Comparison of ENCODE assay signal across 9 mouse cellular contexts in the genomic region with DNA sequence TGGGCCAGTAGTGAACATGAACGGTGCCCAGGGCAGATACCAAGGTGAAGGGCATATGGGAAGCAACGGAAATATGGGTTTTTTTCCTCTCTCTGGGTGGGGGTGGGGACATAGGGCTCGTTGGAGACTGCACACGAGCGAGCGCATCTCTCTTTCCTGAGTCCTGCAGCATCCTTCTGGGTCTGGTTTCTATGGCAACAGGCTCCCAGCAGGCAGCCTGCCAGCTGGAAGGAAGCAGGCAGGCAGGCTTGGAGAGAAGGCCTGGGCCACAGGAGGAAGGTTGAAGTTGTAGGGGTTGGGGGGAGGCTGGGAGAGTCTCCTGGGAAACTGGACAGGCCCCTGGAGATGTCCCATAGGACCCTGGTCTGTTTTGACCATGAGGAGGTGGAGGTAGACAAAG. TPM values are rescaled to one million over a fixed set of nuclear protein-coding genes. Genes with fewer than 3 reads are reported as not detected.
A peak's percentile ranks its signal among the peaks of the same experiment; 100 is the strongest.
DNase-seq lines count a peak whose midpoint lies in the region; ATAC-seq lines count a peak whose summit lies in the region.
"Had no signal": no experiment of that assay in that cellular context is flagged by ENCODE, and none has a peak within 500 bp of the region (broad histone marks: within the 10 kb centered on the region; RNA-seq: fewer than 3 reads in every experiment).

No protein-coding gene starts in this region.

- peak; percentile 69 for ATAC-seq in hindbrain, embryonic 12.5 days (ENCODE audit: low FRiP score)

- H3K9me3 ChIP-seq in hindbrain, embryonic 12.5 days (replicated peaks), result no peaks in the 10 kb centered on the region
- H3K9me3 ChIP-seq: heart, embryonic 15.5 days had no signal

- peaks cover 58% of the 10 kb centered on the region for H3K4me1 ChIP-seq in hindbrain, embryonic 12.5 days

- no peaks in the 10 kb centered on the region for H3K36me3 ChIP-seq in hindbrain, embryonic 12.5 days
- H3K36me3 ChIP-seq: heart, embryonic 15.5 days had no signal

- H3K4me2 ChIP-seq in hindbrain, embryonic 12.5 days (replicated peaks), result peak overlapping the region; percentile 34
- H3K4me2 ChIP-seq: heart, embryonic 15.5 days had no signal

- H3K27me3 ChIP-seq in hindbrain, embryonic 12.5 days, result peaks cover 5% of the 10 kb centered on the region; the same call in 1 of the 2 replicates

- DNase-seq in layer of hippocampus, adult 11-12 months (ENCODE audit: low spot score), result peak; percentile 79
- DNase-seq in layer of hippocampus, adult 9-10 months (ENCODE audit: low spot score), result no peak
- peak; percentile 71 for DNase-seq in mesoderm, embryonic 11.5 days (ENCODE audit: low read depth, low spot score)
- peak; percentile 84 for DNase-seq in right cerebral cortex, postnatal 4 days
- DNase-seq in adrenal gland, adult (ENCODE audit: inconsistent age in 2 of 2, low spot score in 1 of 2), result no peak
- no peak for DNase-seq in heart, adult 8-10 months (ENCODE audit: low spot score)
- no peak for DNase-seq in T-cell, adult 2 months (ENCODE audit: low spot score)

- peak overlapping the region; percentile 94 for H3K27ac ChIP-seq in hindbrain, embryonic 12.5 days
- H3K27ac ChIP-seq: heart, embryonic 15.5 days had no signal

- H3K4me3 ChIP-seq in hindbrain, embryonic 12.5 days, result no peak overlapping the region
- H3K4me3 ChIP-seq: heart, embryonic 15.5 days had no signal

- 13% methylated on average over 6 of the region's 6 CpGs for WGBS in hindbrain, embryonic 12.5 days

- H3K9ac ChIP-seq in hindbrain, embryonic 12.5 days, result no peak overlapping the region
- H3K9ac ChIP-seq: heart, embryonic 15.5 days had no signal

RNA-seq across cellular contexts. Expression of a gene that starts 11.6 kb away (rescaled TPM):
- 44.7 and 50.6 TPM in 2 replicates for polyA plus RNA-seq in hindbrain, embryonic 12.5 days (2016; fragmentation: Nextera tagmentation; extraction: Ambion mirVana)
- 10 to 100 TPM; 55.6 to 65.7 (median 60.7) TPM for total RNA-seq in heart, adult 8-10 months (2022)

Comparison
In these comparisons a context has a peak if more than half of its experiments do, and no peak if none do; other contexts are left out.
1. DNase-seq: peak in layer of hippocampus, adult 11-12 months (single experiment), mesoderm, embryonic 11.5 days (single experiment) and right cerebral cortex, postnatal 4 days (single experiment); none in layer of hippocampus, adult 9-10 months (single experiment), adrenal gland, adult (0 of 2), heart, adult 8-10 months (single experiment) and T-cell, adult 2 months (single experiment).